Mouse (Mus musculus) heart, embryonic 13.5 days (tissue): ENCODE measurements around the gene Dspp. TPM values are rescaled to one million over a fixed set of nuclear protein-coding genes. Genes with fewer than 3 reads are reported as not detected.

Experiments used
- ATAC-seq: fragments of 200-750 bp; cut with Nextera tagmentation; 2 replicates; pipeline ENCODE4 v1.8.0; 2017; ENCODE audit warnings: moderate TSS enrichment; ENCODE audit not compliant: insufficient number of reproducible peaks, low FRiP score, low TSS enrichment; ENCODE audit errors: extremely low read depth
- H3K27ac ChIP-seq: fragments of 300-500 bp; sonication (generic); replicated peaks from 2 replicates; pipeline ENCODE4 v1.5.1; 2015; ENCODE audit warnings: moderate library complexity, mild to moderate bottlenecking, inconsistent platforms
- H3K27me3 ChIP-seq: fragments of 300-500 bp; sonication (generic); replicated peaks from 2 replicates; pipeline ENCODE4 v1.6.1; 2015; ENCODE audit warnings: mild to moderate bottlenecking, inconsistent platforms
- H3K36me3 ChIP-seq: fragments of 300-500 bp; sonication (generic); 2 replicates; pipeline ENCODE4 v1.6.1; 2015; ENCODE audit warnings: mild to moderate bottlenecking, inconsistent platforms
- H3K4me1 ChIP-seq: fragments of 300-500 bp; sonication (generic); 2 replicates; pipeline ENCODE4 v1.6.1; 2015; ENCODE audit warnings: inconsistent platforms
- H3K4me2 ChIP-seq: fragments of 300-500 bp; sonication (generic); 2 replicates; pipeline ENCODE4 v1.6.1; 2015; ENCODE audit warnings: inconsistent platforms, mild to moderate bottlenecking, moderate library complexity
- H3K4me3 ChIP-seq: fragments of 300-500 bp; sonication (generic); 2 replicates; pipeline ENCODE4 v1.5.1; 2015; ENCODE audit warnings: moderate library complexity, mild to moderate bottlenecking, inconsistent platforms
- H3K9ac ChIP-seq: fragments of 300-500 bp; sonication (generic); 2 replicates; pipeline ENCODE4 v1.6.1; 2015; ENCODE audit warnings: inconsistent platforms, mild to moderate bottlenecking, moderate library complexity
- H3K9me3 ChIP-seq: fragments of 300-500 bp; sonication (generic); 2 replicates; pipeline ENCODE4 v1.6.1; 2016; ENCODE audit warnings: inconsistent platforms
- WGBS: fragments of 180-500 bp; shearing (Covaris S2); methylation state at CpG from one replicate; pipeline ENCODE4 v1.1.7; 2015; ENCODE audit warnings: mixed read lengths; 5-methylcytosine and 5-hydroxymethylcytosine counted together
- polyA plus RNA-seq: library from polyadenylated mRNA; unstranded; fragments of >200 nt; fragmentation: Nextera tagmentation; extraction: Ambion mirVana; gene quantifications from 2 replicates; pipeline ENCODE4 v1.2.1, GENCODE M21; 2015

Gene Dspp
- polyA plus RNA-seq, 1 experiment from 2014 or later = not detected

DNA sequence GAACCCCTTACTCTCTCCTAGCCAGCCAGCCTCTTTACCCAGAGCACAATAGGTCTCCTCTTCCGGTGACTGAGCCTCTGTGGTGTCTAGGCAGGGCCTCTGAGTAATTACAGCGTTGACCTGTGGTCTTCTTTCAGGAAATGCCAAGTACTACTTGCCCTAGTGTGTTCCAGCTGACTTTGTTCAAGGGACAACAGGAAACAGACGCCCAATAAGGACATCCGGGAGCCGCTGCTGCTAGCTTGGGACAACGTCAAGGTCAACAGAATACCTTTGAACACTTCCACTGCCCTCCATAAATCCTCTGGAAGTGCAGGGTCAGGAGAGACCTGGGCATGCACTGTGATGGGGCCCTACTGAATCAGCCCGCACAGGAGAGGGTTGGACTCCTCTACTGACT lies 21.2 kb upstream of the Dspp start:
- Histone ChIP-seq H3K27me3 (no peaks in the 10 kb centered on the region), H3K4me1 (no peaks in the 10 kb centered on the region), H3K27ac (no peak overlapping the region), H3K9me3 (no peaks in the 10 kb centered on the region), H3K4me3 (no peak overlapping the region), H3K36me3 (no peaks in the 10 kb centered on the region), H3K4me2 (no peak overlapping the region), H3K9ac (no peak overlapping the region)
- 56% methylated on average over 7 of the region's 7 CpGs for WGBS
- ATAC-seq = no peak

DNA sequence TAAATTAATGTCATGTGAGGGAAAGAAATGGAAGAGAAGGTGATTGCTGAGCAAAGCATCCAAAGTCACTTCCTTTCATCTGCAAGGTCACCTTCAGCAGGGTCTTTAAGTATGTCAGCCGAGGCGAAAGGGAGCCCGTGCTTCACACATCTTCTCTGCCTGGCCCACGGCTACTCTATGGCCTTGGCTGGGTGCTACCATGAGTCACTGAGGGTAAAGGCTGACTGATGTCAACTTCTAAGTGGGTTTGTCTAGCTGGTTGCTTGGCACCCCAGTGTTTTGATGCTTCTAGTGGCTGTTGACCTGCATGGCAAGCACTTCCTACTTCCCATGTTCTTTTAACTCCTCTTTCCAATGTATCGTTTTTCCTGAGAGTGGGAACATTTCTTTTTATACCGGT lies 20.3 kb upstream of the Dspp start:
- H3K36me3 ChIP-seq = no peaks in the 10 kb centered on the region
- no peaks in the 10 kb centered on the region for H3K27me3 ChIP-seq
- H3K27ac ChIP-seq = no peak overlapping the region
- H3K4me2 ChIP-seq = no peak overlapping the region
- 76% methylated on average over 6 of the region's 6 CpGs for WGBS
- H3K9ac ChIP-seq = no peak overlapping the region
- no peaks in the 10 kb centered on the region for H3K9me3 ChIP-seq
- H3K4me3 ChIP-seq = no peak overlapping the region
- no peak for ATAC-seq
- H3K4me1 ChIP-seq = no peaks in the 10 kb centered on the region

DNA sequence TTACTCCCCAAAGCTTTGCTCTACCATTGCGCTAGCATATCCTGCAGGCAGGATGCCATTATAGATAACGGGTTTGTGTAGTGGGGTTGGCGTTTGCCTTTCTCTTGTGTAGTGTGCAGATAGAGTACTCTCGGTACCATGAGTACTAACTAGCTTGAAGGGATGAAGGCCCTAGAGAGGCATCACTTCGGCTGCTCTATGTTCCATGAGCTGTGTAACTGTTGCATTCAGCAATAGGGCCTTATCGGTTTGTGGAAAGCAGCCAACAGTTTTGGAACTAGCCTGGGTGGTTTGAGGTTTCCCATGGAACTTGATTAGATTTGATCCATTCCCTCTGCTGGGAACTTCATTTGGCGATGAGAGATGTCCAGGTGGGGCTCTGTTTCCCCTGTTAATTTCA lies 12.8 kb upstream of the Dspp start:
- Histone ChIP-seq H3K9ac (no peak overlapping the region), H3K4me1 (0 out of 2 replicates have a peak, but pooled peaks cover 7% of the 10 kb centered on the region), H3K4me2 (no peak overlapping the region), H3K27ac (no peak overlapping the region), H3K36me3 (no peaks in the 10 kb centered on the region), H3K27me3 (no peaks in the 10 kb centered on the region), H3K4me3 (no peak overlapping the region), H3K9me3 (no peaks in the 10 kb centered on the region)
- WGBS = 69% methylated on average over 7 of the region's 7 CpGs
- no peak for ATAC-seq

DNA sequence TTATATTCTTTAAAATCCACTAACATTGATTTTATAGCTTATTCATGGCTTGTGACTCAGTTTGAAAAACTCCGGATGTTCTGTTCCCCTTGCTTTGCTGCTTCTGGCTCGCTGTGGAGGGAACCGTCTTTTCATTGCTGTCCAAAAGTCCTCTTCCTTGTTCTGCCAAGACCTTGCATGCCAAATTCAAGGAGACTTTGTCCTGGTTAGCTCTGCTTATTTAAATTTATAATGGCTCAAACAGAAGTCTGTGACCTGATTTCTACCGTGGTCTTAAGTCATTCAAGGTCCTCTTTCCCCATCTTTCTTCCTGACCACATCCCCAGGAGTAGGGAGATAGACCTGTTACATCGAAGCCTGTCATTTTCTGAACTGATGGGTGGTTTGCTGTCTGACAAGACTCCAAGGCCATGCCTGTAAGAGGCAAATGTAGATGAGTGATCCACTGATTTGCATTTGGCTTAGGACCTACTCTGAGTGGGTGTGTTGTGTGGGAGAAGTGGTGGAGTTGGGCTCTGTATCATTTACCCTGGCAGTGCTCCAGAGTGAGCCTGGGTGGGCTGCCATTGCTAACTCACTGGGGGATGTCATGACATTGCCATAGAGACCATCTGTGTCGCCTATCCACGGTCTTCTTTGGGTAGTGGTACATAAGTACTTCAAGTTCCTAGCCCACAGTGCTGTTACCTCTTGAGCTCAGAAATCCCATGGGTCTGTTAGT lies 12.0 kb upstream of the Dspp start:
- Histone ChIP-seq H3K9me3 (no peaks in the 10 kb centered on the region), H3K27me3 (no peaks in the 10 kb centered on the region), H3K27ac (no peak overlapping the region), H3K4me2 (no peak overlapping the region), H3K4me3 (no peak overlapping the region), H3K36me3 (no peaks in the 10 kb centered on the region), H3K9ac (no peak overlapping the region), H3K4me1 (0 out of 2 replicates have a peak, but pooled peaks cover 7% of the 10 kb centered on the region)
- 70% methylated on average over 7 of the region's 7 CpGs for WGBS
- no peak for ATAC-seq

DNA sequence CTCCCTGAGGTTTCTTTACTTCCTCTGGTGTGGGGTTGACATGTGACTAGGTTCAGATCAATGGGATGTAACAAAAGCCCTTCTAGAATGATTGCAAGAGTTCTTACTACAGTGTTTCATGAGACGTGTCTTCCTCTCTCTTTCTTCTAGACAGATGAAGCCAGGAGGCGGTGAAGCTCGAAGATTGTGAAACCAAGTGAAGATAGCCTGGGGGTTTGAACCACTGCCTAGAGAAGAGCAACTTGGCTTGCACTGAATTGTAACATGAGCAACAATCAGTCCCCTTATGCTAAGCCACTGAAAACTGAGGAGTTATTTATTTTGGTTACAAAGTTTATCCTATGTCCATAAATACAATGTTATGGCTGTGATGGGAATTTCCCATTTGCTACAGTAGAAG lies 9.9 kb upstream of the Dspp start:
- Histone ChIP-seq H3K4me2 (no peak overlapping the region), H3K4me1 (0 out of 2 replicates have a peak, but pooled peaks cover 7% of the 10 kb centered on the region), H3K36me3 (no peaks in the 10 kb centered on the region), H3K9me3 (no peaks in the 10 kb centered on the region), H3K9ac (no peak overlapping the region), H3K4me3 (no peak overlapping the region), H3K27ac (no peak overlapping the region), H3K27me3 (no peaks in the 10 kb centered on the region)
- WGBS = 80% methylated on average over 3 of the region's 3 CpGs
- ATAC-seq = no peak

DNA sequence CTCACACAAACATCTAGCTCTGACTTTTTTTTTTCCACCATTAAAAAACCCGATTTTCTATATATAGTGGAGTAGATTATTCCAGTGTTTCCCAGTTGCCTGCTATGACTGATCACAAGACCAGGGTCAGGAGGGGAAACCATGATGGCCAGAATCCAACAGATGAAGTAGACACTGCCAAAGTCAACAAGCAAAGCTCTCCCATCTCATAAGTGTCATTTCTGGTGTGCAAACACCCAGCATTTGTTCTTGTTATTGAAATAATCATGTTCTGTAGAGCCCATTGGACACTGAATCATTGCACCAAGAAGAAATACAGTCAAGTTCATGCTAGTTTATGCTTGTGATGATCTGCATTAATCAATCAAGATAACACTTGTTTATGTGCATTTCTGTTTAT lies 9.1 kb upstream of the Dspp start:
- no peaks in the 10 kb centered on the region for H3K36me3 ChIP-seq
- no peak overlapping the region for H3K4me3 ChIP-seq
- no peak overlapping the region for H3K9ac ChIP-seq
- H3K9me3 ChIP-seq = no peaks in the 10 kb centered on the region
- H3K27ac ChIP-seq = no peak overlapping the region
- no peaks in the 10 kb centered on the region for H3K27me3 ChIP-seq
- H3K4me2 ChIP-seq = no peak overlapping the region
- H3K4me1 ChIP-seq = 0 out of 2 replicates have a peak, but pooled peaks cover 7% of the 10 kb centered on the region
- ATAC-seq = no peak
- WGBS = 36% methylated on average over 1 of the region's 1 CpGs

- no peak for ATAC-seq
- WGBS = 77% methylated on average over 4 of the region's 4 CpGs
- H3K9me3 ChIP-seq = no peaks in the 10 kb centered on the region
These were observed 7.0 kb upstream of the Dspp start for GRCm38 (mm10) chr5:104163536-104163935.

GRCm38 (mm10) chr5:104173094-104173493 lies 2.6 kb downstream of the Dspp start:
- Histone ChIP-seq H3K36me3 (no peaks in the 10 kb centered on the region), H3K27me3 (no peaks in the 10 kb centered on the region), H3K9me3 (peaks cover 14% of the 10 kb centered on the region), H3K4me3 (no peak overlapping the region), H3K4me1 (no peaks in the 10 kb centered on the region), H3K9ac (no peak overlapping the region), H3K4me2 (no peak overlapping the region), H3K27ac (no peak overlapping the region)
- WGBS = 83% methylated on average over 6 of the region's 6 CpGs
- no peak for ATAC-seq

More at GRCm38 (mm10) chr5:104163536-104163935, 7.0 kb upstream of the Dspp start:
- H3K4me1 ChIP-seq = 0 out of 2 replicates have a peak, but pooled peaks cover 3% of the 10 kb centered on the region
- H3K4me2 ChIP-seq = no peak overlapping the region
- no peak overlapping the region for H3K4me3 ChIP-seq
- no peak overlapping the region for H3K9ac ChIP-seq
- no peak overlapping the region for H3K27ac ChIP-seq
- H3K36me3 ChIP-seq = no peaks in the 10 kb centered on the region
- no peaks in the 10 kb centered on the region for H3K27me3 ChIP-seq

DNA sequence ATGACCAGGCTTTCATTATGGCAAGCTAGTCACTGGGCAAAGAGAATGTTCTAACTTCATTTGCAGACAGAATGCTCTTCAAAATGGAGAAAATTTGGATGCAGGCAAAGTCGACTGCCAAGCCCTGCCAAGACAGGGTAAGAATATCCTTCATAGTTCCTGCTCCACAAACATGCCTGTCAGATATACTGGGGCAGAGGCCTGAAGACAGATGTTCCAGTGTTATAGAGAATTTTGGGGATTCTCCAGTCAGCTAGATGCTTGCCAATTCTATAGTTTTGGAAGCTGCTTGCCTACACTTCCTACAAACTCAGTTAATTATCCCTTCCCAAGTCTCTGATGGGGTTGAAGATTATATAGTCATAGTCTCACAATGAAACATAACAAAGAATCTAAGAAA lies 13.2 kb downstream of the Dspp start:
- H3K4me1 ChIP-seq = no peaks in the 10 kb centered on the region
- no peak overlapping the region for H3K4me3 ChIP-seq
- H3K9me3 ChIP-seq = peaks cover 20% of the 10 kb centered on the region
- H3K4me2 ChIP-seq = no peak overlapping the region
- no peaks in the 10 kb centered on the region for H3K27me3 ChIP-seq
- H3K9ac ChIP-seq = no peak overlapping the region
- H3K27ac ChIP-seq = no peak overlapping the region
- 76% methylated on average over 1 of the region's 1 CpGs for WGBS
- H3K36me3 ChIP-seq = no peaks in the 10 kb centered on the region
- ATAC-seq = no peak

DNA sequence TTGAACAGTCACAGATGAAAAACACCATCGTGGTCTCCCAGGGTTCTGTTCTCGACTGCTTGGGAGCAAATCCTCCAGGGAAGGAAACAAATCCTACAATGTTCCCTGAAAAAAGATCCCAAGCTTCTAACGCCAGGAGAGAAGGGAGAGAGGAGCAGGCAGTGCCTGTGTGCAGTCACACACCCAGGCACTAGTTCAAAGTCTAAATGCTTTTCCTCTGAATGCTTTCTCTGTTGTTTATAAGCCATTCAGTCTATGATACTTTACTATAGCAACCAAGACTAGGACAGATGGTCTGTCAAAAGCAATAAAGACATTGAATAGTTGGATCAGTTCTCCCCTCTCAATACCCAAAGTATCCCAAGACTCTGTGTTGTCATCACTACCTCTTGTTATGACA lies 16.8 kb downstream of the Dspp start:
- no peak for ATAC-seq
- H3K27me3 ChIP-seq = no peaks in the 10 kb centered on the region
- no peaks in the 10 kb centered on the region for H3K4me1 ChIP-seq
- H3K9me3 ChIP-seq = peaks cover 8% of the 10 kb centered on the region; the same call in 1 of the 2 replicates
- no peak overlapping the region for H3K27ac ChIP-seq
- 50% methylated on average over 3 of the region's 3 CpGs for WGBS
- no peak overlapping the region for H3K4me2 ChIP-seq
- no peak overlapping the region for H3K9ac ChIP-seq
- no peaks in the 10 kb centered on the region for H3K36me3 ChIP-seq
- H3K4me3 ChIP-seq = no peak overlapping the region

GRCm38 (mm10) chr5:104195086-104195485 lies 24.6 kb downstream of the Dspp start:
- no peak for ATAC-seq
- no peaks in the 10 kb centered on the region for H3K27me3 ChIP-seq
- no peaks in the 10 kb centered on the region for H3K36me3 ChIP-seq
- no peaks in the 10 kb centered on the region for H3K9me3 ChIP-seq
- WGBS = 74% methylated on average over 1 of the region's 1 CpGs
- no peak overlapping the region for H3K4me2 ChIP-seq
- no peak overlapping the region for H3K27ac ChIP-seq
- H3K4me3 ChIP-seq = no peak overlapping the region
- no peak overlapping the region for H3K9ac ChIP-seq
- H3K4me1 ChIP-seq = no peaks in the 10 kb centered on the region
